Mouse (Mus musculus) thymus, adult 2 months (tissue): ENCODE measurements around the gene Crocc.

Experiments
- CTCF ChIP-seq: fragments of 200-500 bp; IDR thresholded peaks from 2 replicates; pipeline ENCODE4 v1.5.1; 2012; ENCODE audit warnings: mild to moderate bottlenecking, control low read depth, low read length, moderate library complexity, borderline replicate concordance; ENCODE audit not compliant: control insufficient read depth, poor library complexity, insufficient read depth; ENCODE audit errors: extremely low read depth
- POLR2A ChIP-seq: fragments of 200-500 bp; IDR thresholded peaks from 2 replicates; pipeline ENCODE4 v1.6.1; 2012; ENCODE audit warnings: mild to moderate bottlenecking, low read length, control low read depth, moderate library complexity; ENCODE audit not compliant: control insufficient read depth, poor library complexity, insufficient read depth; ENCODE audit errors: extremely low read depth

- no peak for TF ChIP-seq CTCF
- TF ChIP-seq POLR2A, result no peak
Measured at GRCm38 (mm10) chr4:141108196-141108732, 47.9 kb upstream of the Crocc start.
